Mouse (Mus musculus) E14TG2a.4 (cell line): ENCODE measurements at regions not wholly inside any gene's neighbourhood (a gene's known extent, or its start where the extent isn't known, plus 50 kb on each side); places are given as distances from the start of the nearest gene placed in this dataset.

Experiments used
- H3K27me3 ChIP-seq: 2 replicates; pipeline ENCODE4 v1.6.1; 2014; ENCODE audit warnings: low read length, control low read depth; ENCODE audit not compliant: insufficient read depth
- H3K36me3 ChIP-seq: 2 replicates; pipeline ENCODE4 v1.6.1; 2014; ENCODE audit warnings: low read length, control low read depth; ENCODE audit not compliant: insufficient read depth
- H3K4me1 ChIP-seq: replicated peaks from 2 replicates; pipeline ENCODE4 v1.6.1; 2014; ENCODE audit warnings: low read depth, low read length, control low read depth
- H3K4me3 ChIP-seq: replicated peaks from 2 replicates; pipeline ENCODE4 v1.5.1; 2014; ENCODE audit warnings: mild to moderate bottlenecking, low read length
- H3K9me3 ChIP-seq: 2 replicates; pipeline ENCODE4 v1.6.1; 2014; ENCODE audit warnings: low read length, control low read depth
- CTCF ChIP-seq: conservative IDR thresholded peaks from 2 replicates; pipeline ENCODE4 v1.5.1; 2014; ENCODE audit warnings: low read length
- NANOG ChIP-seq: IDR thresholded peaks from 2 replicates; pipeline ENCODE4 v1.6.1; 2014; ENCODE audit warnings: borderline replicate concordance, low read length, mixed read lengths
- POU5F1 ChIP-seq: IDR thresholded peaks from 2 replicates; pipeline ENCODE4 v1.6.1; 2014; ENCODE audit warnings: low read length, borderline replicate concordance

GRCm38 (mm10) chr12:107334366-107334765 lies 154.1 kb upstream of the 3110018I06Rik start:
- Histone ChIP-seq H3K27me3 (peaks cover 5% of the 10 kb centered on the region; the same call in 1 of the 2 replicates), H3K36me3 (no peaks in the 10 kb centered on the region), H3K4me1 (no peaks in the 10 kb centered on the region), H3K9me3 (peaks cover 10% of the 10 kb centered on the region), H3K4me3 (no peak overlapping the region)
- TF ChIP-seq CTCF (no peak), POU5F1 (no peak), NANOG (no peak)

GRCm38 (mm10) chr12:107335106-107335505 lies 153.3 kb upstream of the 3110018I06Rik start:
- peaks cover 6% of the 10 kb centered on the region; the same call in 1 of the 2 replicates for H3K9me3 ChIP-seq
- no peak overlapping the region for H3K4me3 ChIP-seq
- H3K27me3 ChIP-seq: peaks cover 5% of the 10 kb centered on the region; the same call in 1 of the 2 replicates
- no peaks in the 10 kb centered on the region for H3K36me3 ChIP-seq
- H3K4me1 ChIP-seq: no peaks in the 10 kb centered on the region
- TF ChIP-seq CTCF: no peak
- TF ChIP-seq NANOG: no peak
- no peak for TF ChIP-seq POU5F1

GRCm38 (mm10) chr12:107338758-107339157 lies 149.7 kb upstream of the 3110018I06Rik start:
- H3K9me3 ChIP-seq: no peaks in the 10 kb centered on the region
- no peaks in the 10 kb centered on the region for H3K27me3 ChIP-seq
- no peaks in the 10 kb centered on the region for H3K36me3 ChIP-seq
- no peaks in the 10 kb centered on the region for H3K4me1 ChIP-seq
- no peak for TF ChIP-seq CTCF
- TF ChIP-seq NANOG: no peak
- no peak for TF ChIP-seq POU5F1
- no peak overlapping the region for H3K4me3 ChIP-seq

GRCm38 (mm10) chr12:107356211-107356610 lies 132.2 kb upstream of the 3110018I06Rik start:
- no peaks in the 10 kb centered on the region for H3K4me1 ChIP-seq
- no peak overlapping the region for H3K4me3 ChIP-seq
- no peaks in the 10 kb centered on the region for H3K27me3 ChIP-seq
- H3K9me3 ChIP-seq: no peaks in the 10 kb centered on the region
- no peak for TF ChIP-seq CTCF
- TF ChIP-seq NANOG: no peak
- TF ChIP-seq POU5F1: no peak
- no peaks in the 10 kb centered on the region for H3K36me3 ChIP-seq

GRCm38 (mm10) chr12:107356974-107357373 lies 131.5 kb upstream of the 3110018I06Rik start:
- no peaks in the 10 kb centered on the region for H3K4me1 ChIP-seq
- H3K27me3 ChIP-seq: no peaks in the 10 kb centered on the region
- H3K4me3 ChIP-seq: no peak overlapping the region
- H3K36me3 ChIP-seq: no peaks in the 10 kb centered on the region
- H3K9me3 ChIP-seq: no peaks in the 10 kb centered on the region
- no peak for TF ChIP-seq NANOG
- no peak for TF ChIP-seq POU5F1

- Histone ChIP-seq H3K27me3 (no peaks in the 10 kb centered on the region), H3K4me1 (no peaks in the 10 kb centered on the region), H3K4me3 (no peak overlapping the region), H3K9me3 (no peaks in the 10 kb centered on the region), H3K36me3 (no peaks in the 10 kb centered on the region)
- no peak for TF ChIP-seq CTCF
Measured at GRCm38 (mm10) chr12:107360511-107360910, 127.9 kb upstream of the 3110018I06Rik start.

GRCm38 (mm10) chr12:107361606-107362005 lies 126.8 kb upstream of the 3110018I06Rik start:
- H3K9me3 ChIP-seq: no peaks in the 10 kb centered on the region
- no peak overlapping the region for H3K4me3 ChIP-seq
- H3K27me3 ChIP-seq: no peaks in the 10 kb centered on the region
- H3K4me1 ChIP-seq: no peaks in the 10 kb centered on the region
- no peak for TF ChIP-seq POU5F1
- no peak for TF ChIP-seq NANOG
- no peak for TF ChIP-seq CTCF
- H3K36me3 ChIP-seq: no peaks in the 10 kb centered on the region

- Histone ChIP-seq H3K36me3 (no peaks in the 10 kb centered on the region), H3K27me3 (no peaks in the 10 kb centered on the region), H3K4me1 (no peaks in the 10 kb centered on the region), H3K9me3 (no peaks in the 10 kb centered on the region), H3K4me3 (no peak overlapping the region)
- no peak for TF ChIP-seq POU5F1
- TF ChIP-seq CTCF: no peak
- no peak for TF ChIP-seq NANOG
Measured at GRCm38 (mm10) chr12:107362120-107362519, 126.3 kb upstream of the 3110018I06Rik start.

- Histone ChIP-seq H3K27me3 (no peaks in the 10 kb centered on the region), H3K9me3 (peaks cover 7% of the 10 kb centered on the region; the same call in 1 of the 2 replicates), H3K4me1 (no peaks in the 10 kb centered on the region), H3K36me3 (no peaks in the 10 kb centered on the region), H3K4me3 (no peak overlapping the region)
- no peak for TF ChIP-seq NANOG
- TF ChIP-seq CTCF: no peak
- TF ChIP-seq POU5F1: no peak
Measured at GRCm38 (mm10) chr12:107372254-107372653, 116.2 kb upstream of the 3110018I06Rik start.
